Mouse (Mus musculus) forebrain, embryonic 11.5 days (tissue): ENCODE data around the gene Tbc1d1. TPM values are rescaled to one million over a fixed set of nuclear protein-coding genes. Genes with fewer than 3 reads are reported as not detected.
"Not testable (repeated sequence)": the region's sequence is repeated elsewhere in the genome, so short reads cannot be mapped to it uniquely, and the experiment has no call there.

Source experiments
- ATAC-seq: fragments of 200-750 bp; cut with Nextera tagmentation; replicated peaks from 2 replicates; pipeline ENCODE4 v1.8.0; 2017; ENCODE audit warnings: moderate TSS enrichment; ENCODE audit not compliant: low FRiP score
- DNase-seq: peaks from one replicate; pipeline ENCODE4 v3.0.0-alpha.2; 2017; ENCODE audit warnings: low spot score
- H3K27ac ChIP-seq: fragments of 300-500 bp; sonication (generic); 2 replicates; pipeline ENCODE4 v1.5.1; 2014; ENCODE audit warnings: low read depth, low read length
- H3K27me3 ChIP-seq: fragments of 300-500 bp; sonication (generic); 2 replicates; pipeline ENCODE4 v1.6.1; 2014; ENCODE audit warnings: mild to moderate bottlenecking, low read length, mixed read lengths; ENCODE audit not compliant: control insufficient read depth, insufficient read depth
- H3K36me3 ChIP-seq: fragments of 300-500 bp; sonication (generic); 2 replicates; pipeline ENCODE4 v1.6.1; 2014; ENCODE audit warnings: mild to moderate bottlenecking, low read length, moderate library complexity, mixed read lengths; ENCODE audit not compliant: control insufficient read depth, insufficient read depth
- H3K4me1 ChIP-seq: fragments of 300-500 bp; sonication (generic); replicated peaks from 2 replicates; pipeline ENCODE4 v1.6.1; 2014; ENCODE audit warnings: low read length, mixed read lengths; ENCODE audit not compliant: control insufficient read depth, insufficient read depth
- H3K4me2 ChIP-seq: fragments of 300-500 bp; sonication (generic); 2 replicates; pipeline ENCODE4 v1.6.1; 2014; ENCODE audit warnings: low read depth, mild to moderate bottlenecking, low read length, moderate library complexity, mixed read lengths; ENCODE audit not compliant: severe bottlenecking
- H3K4me3 ChIP-seq: fragments of 300-500 bp; sonication (generic); 2 replicates; pipeline ENCODE4 v1.5.1; 2014; ENCODE audit warnings: low read depth, low read length
- H3K9ac ChIP-seq: fragments of 300-500 bp; sonication (generic); 2 replicates; pipeline ENCODE4 v1.6.1; 2014; ENCODE audit warnings: low read length
- H3K9me3 ChIP-seq: fragments of 300-500 bp; sonication (generic); 2 replicates; pipeline ENCODE4 v1.6.1; 2016; ENCODE audit warnings: low read length, mixed read lengths; ENCODE audit not compliant: control insufficient read depth
- WGBS: fragments of 180-500 bp; shearing (Covaris S2); extraction: QIAGEN DNeasy Blood & Tissue Kit; methylation state at CpG from one replicate; pipeline ENCODE4 v1.1.7; 2014; 5-methylcytosine and 5-hydroxymethylcytosine counted together
- polyA plus RNA-seq: library from polyadenylated mRNA; unstranded; fragments of >200 nt; fragmentation: Nextera tagmentation; extraction: Ambion mirVana; gene quantifications from 2 replicates; pipeline ENCODE4 v1.2.1, GENCODE M21; 2014

The Tbc1d1 gene
- polyA plus RNA-seq, 1 experiment from 2014 or later, result 27.9 TPM

GRCm38 (mm10) chr5:64348780-64349179, 192.7 kb downstream of the Tbc1d1 start:
- no peak for ATAC-seq
- no peaks in the 10 kb centered on the region for H3K36me3 ChIP-seq
- WGBS, result 89% methylated on average over 8 of the region's 8 CpGs
- DNase-seq, result no peak
- H3K4me3 ChIP-seq, result no peak overlapping the region
- no peak overlapping the region for H3K27ac ChIP-seq
- H3K4me2 ChIP-seq, result no peak overlapping the region
- H3K9me3 ChIP-seq, result no peaks in the 10 kb centered on the region
- H3K4me1 ChIP-seq, result no peaks in the 10 kb centered on the region
- no peak overlapping the region for H3K9ac ChIP-seq
- H3K27me3 ChIP-seq, result no peaks in the 10 kb centered on the region

- ATAC-seq (no peak), DNase-seq (no peak)
- no peak overlapping the region for H3K27ac ChIP-seq
- 0 out of 2 replicates have a peak, but pooled peaks cover 3% of the 10 kb centered on the region for H3K4me1 ChIP-seq
- no peak overlapping the region for H3K9ac ChIP-seq
- H3K4me2 ChIP-seq, result no peak overlapping the region
- 86% methylated on average over 6 of the region's 6 CpGs for WGBS
- no peaks in the 10 kb centered on the region for H3K27me3 ChIP-seq
- no peaks in the 10 kb centered on the region for H3K36me3 ChIP-seq
- no peak overlapping the region for H3K4me3 ChIP-seq
- H3K9me3 ChIP-seq, result no peaks in the 10 kb centered on the region
These were observed 195.9 kb downstream of the Tbc1d1 start for GRCm38 (mm10) chr5:64351968-64352367.

- no peak for DNase-seq
- Histone ChIP-seq H3K4me3 (no peak overlapping the region), H3K4me1 (0 out of 2 replicates have a peak, but pooled peaks cover 3% of the 10 kb centered on the region), H3K4me2 (no peak overlapping the region), H3K36me3 (no peaks in the 10 kb centered on the region), H3K27ac (no peak overlapping the region), H3K9ac (no peak overlapping the region), H3K27me3 (no peaks in the 10 kb centered on the region), H3K9me3 (no peaks in the 10 kb centered on the region)
- WGBS, result 84% methylated on average over 18 of the region's 18 CpGs
- ATAC-seq, result no peak
These were observed 202.8 kb downstream of the Tbc1d1 start for GRCm38 (mm10) chr5:64358639-64359584.

DNA sequence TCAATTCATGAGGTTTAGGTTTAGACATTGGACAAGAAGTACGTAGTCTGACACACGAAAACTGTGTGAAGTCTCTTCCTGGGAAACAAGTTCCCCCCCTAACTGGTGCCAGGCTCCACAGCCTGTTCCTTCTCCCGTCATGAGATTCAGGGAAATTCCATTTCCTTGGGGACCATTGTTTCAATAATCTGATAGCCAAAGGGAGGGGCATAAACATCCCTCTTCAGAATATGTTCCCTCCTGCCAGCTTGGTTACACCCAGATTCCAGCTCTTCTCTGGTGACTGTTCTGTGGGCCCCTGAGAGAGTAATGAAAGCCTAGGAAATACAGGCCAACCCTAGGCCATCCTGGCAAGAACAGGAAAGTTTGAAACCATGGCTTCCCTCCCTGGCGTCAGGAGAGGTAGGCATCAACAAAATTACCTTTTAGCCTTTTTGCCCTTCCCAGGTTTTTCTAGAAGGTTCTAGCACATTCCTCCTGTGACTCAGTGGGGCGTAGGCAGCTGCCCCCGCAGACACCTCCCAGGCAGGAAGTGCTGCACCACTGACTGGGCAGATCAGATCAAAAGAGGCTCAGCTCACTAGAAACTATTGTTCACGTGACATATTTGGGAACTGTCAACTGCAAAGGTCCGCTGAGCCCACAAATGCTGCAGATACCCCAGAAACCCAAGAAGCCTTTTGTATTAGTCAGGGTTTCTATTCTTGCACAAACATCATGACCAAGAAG, 204.2 kb downstream of the Tbc1d1 start:
- H3K27ac ChIP-seq, result no peak overlapping the region
- H3K4me1 ChIP-seq, result 0 out of 2 replicates have a peak, but pooled peaks cover 5% of the 10 kb centered on the region
- ATAC-seq (no peak), DNase-seq (no peak)
- no peak overlapping the region for H3K9ac ChIP-seq
- WGBS, result 81% methylated on average over 8 of the region's 8 CpGs
- H3K9me3 ChIP-seq, result no peaks in the 10 kb centered on the region
- no peaks in the 10 kb centered on the region for H3K27me3 ChIP-seq
- no peak overlapping the region for H3K4me2 ChIP-seq
- no peak overlapping the region for H3K4me3 ChIP-seq
- no peaks in the 10 kb centered on the region for H3K36me3 ChIP-seq

DNA sequence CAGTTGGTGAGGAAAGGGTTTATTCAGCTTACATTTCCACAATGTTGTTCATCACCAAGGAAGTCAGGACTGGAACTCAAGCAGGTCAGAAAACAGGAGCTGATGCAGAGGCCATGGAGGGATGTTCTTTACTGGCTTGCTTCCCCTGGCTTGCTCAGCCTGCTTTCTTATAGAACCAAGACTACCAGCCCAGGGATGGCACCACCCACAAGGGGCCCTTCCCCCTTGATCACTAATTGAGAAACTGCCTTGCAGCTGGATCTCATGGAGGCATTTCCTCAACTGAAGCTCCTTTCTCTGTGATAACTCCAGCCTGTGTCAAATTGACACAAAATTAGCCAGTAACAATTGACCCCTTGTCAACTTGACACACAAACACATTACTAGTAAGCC, 204.8 kb downstream of the Tbc1d1 start:
- not testable (repeated sequence) for H3K36me3 ChIP-seq, H3K4me2 ChIP-seq, H3K27ac ChIP-seq, H3K9ac ChIP-seq, DNase-seq, H3K4me3 ChIP-seq, H3K9me3 ChIP-seq, ATAC-seq, H3K27me3 ChIP-seq, H3K4me1 ChIP-seq

DNA sequence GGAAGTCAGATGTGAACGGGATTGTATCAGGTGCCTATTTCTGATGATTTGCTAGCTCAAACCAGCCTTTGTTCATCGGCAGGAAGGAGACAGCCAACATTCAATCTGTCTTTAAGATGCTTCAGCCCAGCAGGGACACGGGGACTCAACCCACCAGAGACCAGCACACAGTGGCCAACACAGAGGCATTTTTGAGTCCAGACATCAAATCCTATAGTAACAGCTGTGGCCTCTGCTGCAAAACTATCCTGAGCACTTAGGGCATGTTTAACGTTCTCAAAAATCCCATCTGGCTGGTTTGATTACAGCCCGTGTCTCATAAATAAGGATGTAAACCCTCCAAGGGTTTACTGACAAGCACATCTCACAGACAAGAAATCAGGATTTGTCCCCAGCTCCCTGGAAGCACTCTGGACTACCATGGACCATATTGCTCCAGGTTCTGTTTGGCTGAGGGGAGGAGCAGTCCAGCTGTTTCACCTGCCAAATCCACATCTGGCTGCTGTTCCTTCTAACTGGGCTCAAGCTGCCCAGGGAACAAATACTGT, 207.8 kb downstream of the Tbc1d1 start:
- 81% methylated on average over 5 of the region's 5 CpGs for WGBS
- H3K36me3 ChIP-seq, result no peaks in the 10 kb centered on the region
- peak; percentile 6; the same call in 1 of the 2 replicates for ATAC-seq
- H3K9me3 ChIP-seq, result no peaks in the 10 kb centered on the region
- H3K4me3 ChIP-seq, result no peak overlapping the region
- 0 out of 2 replicates have a peak, but pooled peaks cover 4% of the 10 kb centered on the region for H3K4me1 ChIP-seq
- H3K27me3 ChIP-seq, result no peaks in the 10 kb centered on the region
- no peak for DNase-seq
- H3K4me2 ChIP-seq, result no peak overlapping the region
- H3K27ac ChIP-seq, result no peak overlapping the region
- H3K9ac ChIP-seq, result no peak overlapping the region; the same call in 1 of the 2 replicates

DNA sequence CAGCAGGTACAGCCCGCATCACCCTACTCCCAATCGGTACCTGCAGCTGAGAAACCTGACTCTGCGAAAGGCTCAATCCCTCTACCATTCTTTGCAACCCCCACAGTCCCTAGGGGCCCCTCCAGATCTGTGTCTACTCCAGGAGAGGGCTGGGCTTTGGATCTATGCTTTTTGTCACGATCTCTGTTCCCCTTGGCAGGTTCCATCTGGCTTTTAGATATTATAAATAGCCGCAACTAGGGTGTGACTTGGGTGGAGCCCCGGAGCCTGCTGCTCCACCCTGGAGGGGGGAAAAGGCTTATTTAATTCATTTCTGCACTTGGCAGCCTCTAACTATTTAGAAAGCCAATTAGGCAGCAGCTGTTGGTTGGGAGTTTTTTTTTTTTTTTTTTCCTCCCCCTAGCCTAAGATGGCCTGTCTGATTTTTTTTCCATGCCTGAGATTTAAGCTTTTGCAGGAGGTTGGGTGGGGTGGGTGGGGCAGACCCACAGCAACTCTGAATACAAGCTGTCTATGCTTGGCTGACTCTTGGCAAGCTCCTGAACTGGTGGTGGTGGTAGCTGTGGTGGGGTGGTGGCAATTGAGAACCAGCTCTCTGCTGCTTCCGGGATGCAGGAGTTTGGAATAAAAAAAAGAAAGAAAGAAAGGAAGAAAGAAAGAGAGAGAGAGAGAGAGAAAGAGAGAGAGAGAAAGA, 208.5 kb downstream of the Tbc1d1 start:
- Histone ChIP-seq H3K4me3 (no peak overlapping the region), H3K27ac (no peak overlapping the region), H3K27me3 (no peaks in the 10 kb centered on the region), H3K36me3 (no peaks in the 10 kb centered on the region), H3K9me3 (no peaks in the 10 kb centered on the region), H3K4me1 (0 out of 2 replicates have a peak, but pooled peaks cover 4% of the 10 kb centered on the region), H3K4me2 (no peak overlapping the region), H3K9ac (no peak overlapping the region; the same call in 1 of the 2 replicates)
- WGBS, result 57% methylated on average over 7 of the region's 7 CpGs
- DNase-seq (no peak), ATAC-seq (peak; percentile 76)
